Mouse (Mus musculus): Measurements from ENCODE around the gene Zbtb2. TPM values are rescaled to one million over a fixed set of nuclear protein-coding genes. Genes with fewer than 3 reads are reported as not detected.

Gene Zbtb2
- total and polyA plus RNA-seq, 3 experiments = 8.6 to 12.7 TPM; not detected in 1

DNA sequence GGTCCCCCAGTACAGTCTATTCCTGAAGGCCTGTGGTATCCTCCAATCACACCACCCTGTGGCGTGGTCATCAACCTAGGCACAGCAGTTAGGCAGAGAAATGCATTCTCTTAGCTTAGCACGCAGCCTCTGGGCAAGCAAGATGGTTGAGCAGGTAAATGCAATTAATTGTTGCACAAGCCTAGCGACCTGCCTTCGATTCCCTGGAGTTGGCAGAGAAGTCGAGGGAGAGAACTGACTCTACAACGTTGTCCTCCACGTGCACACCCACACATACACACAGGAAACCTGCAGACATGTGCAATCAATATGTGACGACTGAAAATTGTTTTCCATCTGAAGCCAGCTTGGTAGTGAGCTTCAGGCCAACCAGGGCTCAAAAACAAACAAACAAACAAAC lies 64.0 kb downstream of the Zbtb2 start:
- Histone ChIP-seq H3K36me3 (ENCODE audit: control insufficient read depth in 1 of 2, insufficient read depth in 2 of 2, low read length in 2 of 2) (peaks cover 0 to 3% of the 10 kb centered on the region in 2 experiments; a peak in 2 of 4 replicates), H3K79me2 (ENCODE audit: control insufficient read depth, insufficient read depth, low read length, poor library complexity) (no peaks in the 10 kb centered on the region), H3K9ac (ENCODE audit: control insufficient read depth, low read depth, low read length, poor library complexity, severe bottlenecking) (no peak overlapping the region), H3K27me3 (ENCODE audit: control insufficient read depth in 1 of 2, insufficient read depth in 2 of 2, low read length in 2 of 2) (no peaks in the 10 kb centered on the region), H3K9me3 (replicated peaks; ENCODE audit: insufficient read depth, low read length) (no peaks in the 10 kb centered on the region), H3K4me3 (ENCODE audit: control insufficient read depth in 1 of 2, insufficient read depth in 1 of 2, low read depth in 2 of 2, low read length in 2 of 2) (no peak overlapping the region), H3K4me1 (ENCODE audit: control insufficient read depth in 1 of 2, insufficient read depth in 2 of 2, low read length in 2 of 2) (no peaks in the 10 kb centered on the region), H3K27ac (ENCODE audit: control insufficient read depth, low read depth, low read length) (no peak overlapping the region)
- TF ChIP-seq RCOR1 (IDR thresholded peaks at IDR 0.05; ENCODE audit: low read depth, low read length) (no peak), ELF1 (IDR thresholded peaks at IDR 0.05; ENCODE audit: low read depth, low read length) (no peak), CHD1 (IDR thresholded peaks at IDR 0.05; ENCODE audit: low read depth, low read length) (no peak), MXI1 (IDR thresholded peaks at IDR 0.05; ENCODE audit: low read depth, low read length) (no peak), TBP (IDR thresholded peaks at IDR 0.05; ENCODE audit: low read depth, low read length) (no peak), HCFC1 (IDR thresholded peaks at IDR 0.05; ENCODE audit: low read depth, low read length) (no peak), MAFK (IDR thresholded peaks at IDR 0.05; ENCODE audit: borderline replicate concordance, low read depth, low read length) (no peak), MYB (IDR thresholded peaks at IDR 0.05; ENCODE audit: low read depth, low read length) (no peak)
- no peak for DNase-seq (ENCODE audit: low read depth, low spot score)

Other genes with a start within 250 kb of the Zbtb2 start
- gene Akap12, start 121.7 kb downstream of the Zbtb2 start, total RNA-seq (2012; rRNA removed) = 0.08 and 0.16 TPM in 2 replicates
- gene Akap12, start 121.7 kb downstream of the Zbtb2 start, polyA plus RNA-seq (2012; ENCODE audit: insufficient read depth in 1 of 2, insufficient read length in 2 of 2, low read depth in 1 of 2, low replicate concordance in 2 of 2, missing spikeins in 1 of 2) = under 1 TPM in 1 of 2 experiments, not detected in 1; 0.42 TPM
- 30.6 and 38.8 TPM in 2 replicates for gene Rmnd1, start 44.3 kb upstream of the Zbtb2 start, total RNA-seq (2012; rRNA removed)
- gene Rmnd1, start 44.3 kb upstream of the Zbtb2 start, polyA plus RNA-seq (2012; ENCODE audit: insufficient read depth in 1 of 2, insufficient read length in 2 of 2, low read depth in 1 of 2, low replicate concordance in 2 of 2, missing spikeins in 1 of 2) = 10 to 100 TPM in 1 of 2 experiments, not detected in 1; 39.6 TPM
- gene Armt1, start 44.4 kb upstream of the Zbtb2 start, total RNA-seq (2012; rRNA removed) = 23.7 and 25.1 TPM in 2 replicates
- gene Armt1, start 44.4 kb upstream of the Zbtb2 start, polyA plus RNA-seq (2012; ENCODE audit: insufficient read depth in 1 of 2, insufficient read length in 2 of 2, low read depth in 1 of 2, low replicate concordance in 2 of 2, missing spikeins in 1 of 2) = 10 to 100 TPM in 1 of 2 experiments, not detected in 1; 24.2 TPM
- gene Ccdc170, start 94.4 kb upstream of the Zbtb2 start, total RNA-seq (2012; rRNA removed) = not detected in 2 replicates
- not detected for gene Ccdc170, start 94.4 kb upstream of the Zbtb2 start, polyA plus RNA-seq (2012; ENCODE audit: insufficient read depth in 1 of 2, insufficient read length in 2 of 2, low read depth in 1 of 2, low replicate concordance in 2 of 2, missing spikeins in 1 of 2)
- 0.65 and 0.69 TPM in 2 replicates for gene Esr1, start 223.5 kb upstream of the Zbtb2 start, total RNA-seq (2012; rRNA removed)
- under 1 TPM in 1 of 2 experiments, not detected in 1; 0.65 TPM for gene Esr1, start 223.5 kb upstream of the Zbtb2 start, polyA plus RNA-seq (2012; ENCODE audit: insufficient read depth in 1 of 2, insufficient read length in 2 of 2, low read depth in 1 of 2, low replicate concordance in 2 of 2, missing spikeins in 1 of 2)

Measured in MEL (cell line).